Mouse (Mus musculus) frontal cortex, postnatal 36 days (tissue): ENCODE measurements at regions not wholly inside any gene's neighbourhood (a gene's known extent, or its start where the extent isn't known, plus 50 kb on each side); places are given as distances from the start of the nearest gene placed in this dataset.
"Not testable (repeated sequence)": the region's sequence is repeated elsewhere in the genome, so short reads cannot be mapped to it uniquely, and the experiment has no call there.

Source experiments
- DNase-seq, 2 experiments: peaks; one replicate each; pipeline ENCODE4 v3.0.0; 2022; ENCODE audit warnings: low spot score in 2 of 2

DNA sequence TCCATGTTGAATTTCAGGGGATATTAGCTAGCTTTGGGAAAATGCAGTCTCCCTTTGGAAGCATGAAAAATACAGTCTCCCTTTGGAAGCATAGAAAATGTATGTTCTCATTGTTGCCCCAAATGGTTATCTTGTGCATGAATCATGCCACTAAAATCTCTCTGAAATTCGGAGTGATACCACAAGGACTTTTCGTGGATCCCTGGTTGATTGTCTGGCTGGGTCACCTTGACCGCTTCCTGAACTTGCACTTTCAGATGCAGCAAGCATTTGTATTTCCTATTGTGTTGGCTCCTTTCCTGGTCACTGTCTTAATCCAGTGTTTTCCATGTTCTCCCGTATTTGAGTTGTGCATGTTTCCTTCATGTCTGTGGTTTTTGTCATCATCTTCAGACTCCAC is 986.6 kb downstream of the Ttll7 start:
- no peak for DNase-seq

DNA sequence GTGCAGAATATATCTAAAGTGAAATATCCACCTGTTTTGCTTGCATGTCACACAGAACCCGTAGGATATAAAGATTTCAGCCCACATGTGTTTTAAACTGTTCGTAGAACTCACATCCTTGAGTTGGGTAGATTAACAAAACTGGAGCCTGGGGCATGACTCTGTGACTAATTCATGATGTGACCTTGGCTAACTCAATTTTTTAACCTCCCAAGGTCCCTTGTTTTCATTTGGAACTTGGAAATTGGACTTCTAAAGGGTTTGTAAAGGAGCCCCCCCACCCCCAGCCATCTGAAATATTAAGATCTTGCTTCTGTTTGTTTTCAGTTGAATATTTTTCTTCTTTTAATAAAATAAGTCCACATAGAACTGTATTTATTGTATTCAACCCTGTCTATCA is 983.5 kb downstream of the Ttll7 start:
- DNase-seq: no peak

DNA sequence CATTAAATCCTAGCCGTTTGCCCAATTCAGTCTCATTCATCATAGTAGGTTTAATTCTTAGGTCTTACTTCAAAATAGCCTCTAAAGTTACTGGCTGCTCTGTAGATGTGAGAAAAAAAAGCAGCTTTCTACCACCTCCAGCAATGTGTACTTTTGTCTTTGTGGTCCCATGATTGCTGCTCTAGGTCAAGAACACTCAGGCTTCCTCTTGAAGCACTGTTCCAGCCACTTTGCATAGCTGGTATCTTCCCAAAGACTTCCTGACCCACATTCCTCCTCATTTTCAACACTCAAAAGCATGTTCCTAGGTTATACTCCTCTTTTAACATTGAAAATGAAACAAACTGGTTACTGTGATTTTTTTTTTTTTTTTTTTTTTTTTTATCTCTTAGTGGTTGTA is 973.2 kb downstream of the Ttll7 start:
- no peak for DNase-seq

DNA sequence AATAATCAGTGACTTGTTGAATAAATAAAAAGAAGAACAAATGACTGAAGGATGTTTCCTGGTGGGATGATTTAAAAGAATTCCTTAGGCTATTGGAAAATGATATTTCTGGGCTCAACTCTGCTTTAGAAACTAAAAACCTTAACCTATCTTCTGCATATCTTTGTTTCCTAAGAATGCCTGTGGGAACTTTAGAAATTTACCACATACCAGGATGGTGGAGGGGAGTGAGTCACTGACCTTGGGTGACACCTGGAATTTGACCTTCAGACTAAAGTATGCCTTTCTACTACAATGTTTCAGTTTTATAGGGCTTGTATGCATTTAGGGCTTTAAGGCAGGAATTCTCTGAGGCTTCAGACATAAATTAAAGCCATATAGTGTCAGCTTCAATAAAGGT is 972.3 kb downstream of the Ttll7 start:
- no peak for DNase-seq

DNA sequence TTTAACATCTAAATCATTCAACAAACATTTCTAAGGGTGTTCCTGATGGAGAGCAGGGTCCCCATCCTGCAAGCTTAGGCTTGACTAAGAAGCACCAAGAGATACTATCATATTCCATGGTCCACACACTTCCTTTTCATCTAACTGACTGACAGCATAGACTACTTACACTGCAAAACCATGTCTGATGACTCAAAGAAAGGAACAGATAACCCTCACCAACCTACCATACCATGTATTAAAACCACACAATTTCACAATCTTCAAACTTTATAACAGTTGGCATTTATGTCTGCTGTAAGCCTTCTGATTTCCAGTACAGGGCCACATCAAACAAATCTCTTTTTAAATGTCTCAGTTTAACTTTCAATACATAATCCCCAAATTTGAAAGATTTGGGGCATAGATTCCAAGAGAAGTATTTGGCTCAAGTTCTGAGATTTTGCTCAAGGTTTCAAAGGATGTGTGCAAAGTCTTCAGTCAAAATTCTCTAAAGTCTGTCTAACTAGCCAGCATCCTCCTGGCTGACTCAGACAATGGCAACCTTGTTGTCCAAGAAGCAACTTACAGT is 962.0 kb downstream of the Ttll7 start:
- DNase-seq: no peak

DNA sequence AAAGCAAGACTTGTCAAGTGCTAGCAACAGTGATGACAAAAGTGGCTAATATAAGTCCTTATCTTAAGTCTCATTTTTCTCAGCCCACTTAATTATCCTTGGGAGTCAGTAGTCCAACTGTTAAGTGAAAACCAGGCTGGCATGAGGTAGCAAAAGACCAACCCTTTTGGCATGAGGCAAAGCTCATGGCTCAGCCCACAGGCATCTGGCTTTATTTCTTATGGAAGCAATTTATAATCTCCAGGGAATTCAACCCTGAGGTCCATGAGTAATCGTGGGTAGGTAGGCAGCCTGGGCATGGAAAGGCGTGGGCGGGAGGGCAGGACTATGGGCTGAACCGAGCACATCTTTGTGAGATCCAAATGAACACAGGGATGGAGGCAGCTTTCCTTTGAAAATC is 950.4 kb downstream of the Ttll7 start:
- DNase-seq: no peak

DNA sequence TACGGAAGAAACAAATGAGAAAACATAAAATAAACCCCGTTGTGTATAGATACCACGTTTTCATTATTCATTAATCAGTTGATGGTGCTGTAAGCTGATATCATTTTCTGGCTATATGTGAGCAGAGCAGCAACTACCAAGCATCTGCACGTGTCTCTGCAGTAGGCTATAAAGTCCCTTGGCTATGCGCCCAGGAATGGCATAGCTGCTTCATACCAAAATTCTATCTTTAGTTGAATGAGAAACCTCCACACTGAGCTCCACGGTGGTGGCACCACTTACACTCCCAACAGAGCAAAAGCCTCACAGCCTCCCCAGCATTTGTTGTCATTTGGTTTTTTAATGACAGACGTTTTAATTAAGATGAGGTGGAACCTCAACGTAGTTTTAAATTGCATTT is 944.4 kb downstream of the Ttll7 start:
- peak in 1 of 2 experiments; percentile 31 for DNase-seq

DNA sequence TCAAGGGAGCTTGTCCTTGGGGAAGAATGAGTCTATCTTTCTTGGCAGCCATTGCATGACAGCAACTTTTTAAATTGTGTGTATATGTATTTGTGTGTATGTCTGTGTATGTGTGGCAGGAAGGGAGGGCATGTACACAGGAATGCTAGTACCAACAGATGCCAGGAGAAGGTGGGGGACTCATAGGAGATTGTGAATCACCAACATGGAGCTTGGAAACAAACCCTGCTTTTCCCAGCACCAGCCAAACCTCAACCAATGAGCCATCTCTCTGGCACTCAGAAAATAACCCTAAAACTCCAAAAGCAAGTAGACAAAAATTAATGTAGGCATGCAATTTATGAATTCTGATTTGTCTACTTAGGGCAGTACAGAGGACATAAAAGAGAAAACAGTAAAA is 942.9 kb downstream of the Ttll7 start:
- no peak for DNase-seq

DNA sequence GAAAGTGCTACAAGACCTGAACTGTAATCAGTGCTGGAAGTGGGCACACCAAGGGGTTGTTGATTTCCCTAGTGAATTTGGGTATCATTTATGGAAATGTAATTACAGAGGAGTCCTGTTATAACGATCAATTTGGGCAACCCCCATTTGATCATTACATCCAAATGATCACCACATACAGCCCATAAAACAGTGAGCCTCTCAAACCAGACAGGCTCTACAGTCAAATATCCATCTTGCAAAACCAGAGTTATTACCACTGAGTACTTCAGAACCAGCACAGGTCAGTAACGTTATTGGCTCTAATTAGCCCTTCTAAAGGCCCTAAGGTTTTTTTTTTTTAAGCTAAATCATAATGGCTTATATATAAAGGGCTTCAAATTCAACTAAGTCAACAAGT is 934.4 kb downstream of the Ttll7 start:
- DNase-seq: no peak

DNA sequence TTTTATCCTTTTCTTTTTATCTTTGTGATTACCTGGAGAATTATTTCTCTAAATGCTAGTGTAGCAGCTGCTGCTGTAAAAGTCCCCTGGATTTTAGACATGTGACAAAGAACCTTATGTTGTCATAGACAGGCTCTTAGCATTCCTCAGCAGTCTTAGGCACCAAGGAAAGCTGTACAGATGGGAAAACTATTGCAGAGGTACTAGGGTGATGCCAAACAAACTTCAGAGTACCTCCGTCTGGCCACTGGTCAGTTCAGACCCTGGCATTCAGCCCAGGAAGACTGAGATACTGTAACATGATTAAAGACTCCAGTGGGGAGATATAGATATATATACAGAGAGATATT is 898.6 kb downstream of the Ttll7 start:
- DNase-seq: no peak

DNA sequence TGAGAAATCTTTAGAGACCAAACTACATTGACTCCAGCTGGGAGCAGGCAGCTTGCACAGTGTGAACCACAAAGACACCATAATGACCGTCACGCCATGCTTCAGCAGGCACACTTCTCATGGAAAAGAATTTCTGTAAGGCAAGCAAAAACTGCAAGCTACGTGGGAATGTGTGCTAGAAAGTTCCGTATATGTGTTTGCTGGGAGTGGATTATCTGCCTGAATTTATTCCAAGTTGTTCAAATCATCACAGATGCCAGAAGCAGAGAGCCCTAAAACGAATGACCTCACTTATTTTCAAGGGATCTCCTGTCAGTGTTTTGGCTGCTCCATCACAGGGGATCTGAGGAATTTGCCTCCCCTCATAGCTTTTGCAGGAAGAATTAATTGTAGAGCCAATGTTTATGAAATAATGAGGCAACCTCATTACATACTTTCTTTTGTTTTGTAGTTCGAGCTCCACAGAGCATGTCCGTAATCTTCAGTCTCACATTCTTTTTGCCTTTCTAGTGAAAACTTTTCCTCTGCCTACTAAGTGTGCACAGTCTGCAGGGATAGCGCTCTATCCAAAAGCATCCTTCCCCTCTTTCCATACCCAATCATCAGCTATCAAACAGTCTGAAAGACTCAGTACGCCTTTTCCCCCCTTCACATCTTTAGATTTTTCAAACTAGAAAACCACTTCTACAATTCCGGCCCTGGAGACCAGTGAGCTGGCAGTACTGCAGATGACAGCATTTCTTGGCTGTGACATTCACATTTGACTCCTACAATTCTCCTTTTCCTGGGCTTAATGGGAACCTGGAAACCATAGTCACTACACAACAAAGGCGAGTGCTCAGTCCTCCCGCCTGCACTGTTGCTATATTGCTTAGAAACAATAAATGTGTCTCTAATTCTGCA is 898.0 kb downstream of the Ttll7 start:
- DNase-seq: no peak

DNA sequence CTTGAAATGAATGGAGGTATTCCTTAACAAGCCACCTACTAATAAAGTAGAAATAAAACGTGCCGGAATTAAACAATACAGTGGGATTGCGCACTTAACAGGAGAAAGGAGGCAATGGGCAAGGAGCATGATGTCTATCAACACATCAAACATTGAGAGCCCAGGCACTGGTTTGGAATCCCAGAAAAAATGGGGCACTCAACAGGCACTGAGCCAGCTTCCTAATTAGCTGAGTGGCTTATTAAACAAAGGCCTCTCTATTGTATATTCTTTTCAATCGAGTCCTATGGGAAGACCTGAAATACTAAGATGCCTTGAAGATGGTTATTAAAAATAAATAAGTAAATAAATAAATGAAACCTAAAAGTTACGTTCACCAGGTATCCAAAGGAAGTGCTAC is 897.3 kb downstream of the Ttll7 start:
- DNase-seq: no peak

DNA sequence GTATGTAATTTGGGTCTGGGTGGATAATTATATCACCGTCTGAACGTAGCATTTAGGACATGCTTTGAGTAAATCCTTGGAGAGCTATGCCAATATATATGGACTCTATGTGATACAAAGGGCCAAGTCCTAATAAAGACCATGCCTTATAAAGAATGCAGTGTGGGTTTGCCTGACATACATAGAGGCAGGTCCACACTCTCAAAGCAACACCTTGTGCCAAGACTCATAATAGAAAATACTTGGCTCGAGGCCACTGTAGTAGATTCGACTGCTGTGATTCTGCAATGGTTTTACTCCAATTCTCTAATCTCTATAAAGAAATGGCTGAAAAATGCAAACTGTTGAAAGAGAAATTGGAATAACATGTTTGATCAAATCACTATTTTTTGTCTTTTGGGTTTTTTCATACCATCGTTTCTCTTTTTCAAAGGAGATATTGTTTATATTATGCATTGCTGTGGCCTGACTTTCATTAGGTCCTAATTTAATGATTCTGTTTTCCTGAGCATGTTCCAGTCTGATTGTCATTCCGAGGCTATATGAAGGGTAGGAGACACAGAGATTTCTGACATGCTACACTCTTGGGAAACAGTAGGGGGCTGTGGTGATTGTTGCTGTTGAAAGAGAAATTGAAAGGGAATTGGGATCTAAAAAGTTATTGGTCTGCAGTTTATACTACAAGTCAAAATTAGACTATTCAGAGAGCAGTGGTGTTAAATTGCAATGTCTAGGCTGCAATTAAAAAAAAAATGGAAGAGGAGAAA is 884.7 kb downstream of the Ttll7 start:
- DNase-seq: no peak

DNA sequence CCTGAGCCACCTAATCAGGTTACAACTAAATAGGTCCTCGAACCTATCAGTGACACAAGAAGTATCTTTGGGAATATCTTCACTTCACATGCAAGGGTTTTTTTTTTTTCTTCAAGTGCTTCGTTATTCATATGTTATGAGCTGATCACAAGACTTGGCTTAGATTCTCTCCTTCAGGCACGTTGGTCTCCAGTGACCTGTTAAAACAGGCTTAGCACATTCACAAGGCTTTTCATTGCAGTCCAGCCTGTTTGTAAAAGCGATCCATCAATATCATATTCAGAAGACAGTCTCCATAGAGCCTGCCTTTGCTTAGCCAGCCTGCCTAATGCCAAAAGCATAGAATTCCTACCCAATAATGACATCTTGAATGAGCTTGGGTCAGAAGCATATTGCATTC is 864.2 kb downstream of the Ttll7 start:
- no peak for DNase-seq

DNA sequence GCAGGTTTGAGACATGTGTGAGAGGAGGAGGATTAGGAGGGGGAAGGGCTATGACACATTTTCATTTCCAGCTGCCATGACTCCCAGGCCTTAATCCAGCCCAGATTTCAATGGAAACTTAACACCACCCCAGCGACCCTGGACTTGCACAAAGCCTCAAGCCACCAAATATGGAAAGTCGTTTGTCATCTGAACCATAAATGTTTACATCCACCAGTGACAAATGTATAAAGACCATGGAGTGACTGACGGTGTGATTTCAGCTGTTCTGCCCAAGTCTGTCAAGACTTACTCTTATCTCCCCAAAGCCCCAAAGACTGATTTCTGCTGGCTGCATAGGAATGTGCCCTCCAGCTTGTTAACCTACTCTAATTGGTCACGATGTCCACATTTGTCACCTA is 855.2 kb downstream of the Ttll7 start:
- no peak for DNase-seq

DNA sequence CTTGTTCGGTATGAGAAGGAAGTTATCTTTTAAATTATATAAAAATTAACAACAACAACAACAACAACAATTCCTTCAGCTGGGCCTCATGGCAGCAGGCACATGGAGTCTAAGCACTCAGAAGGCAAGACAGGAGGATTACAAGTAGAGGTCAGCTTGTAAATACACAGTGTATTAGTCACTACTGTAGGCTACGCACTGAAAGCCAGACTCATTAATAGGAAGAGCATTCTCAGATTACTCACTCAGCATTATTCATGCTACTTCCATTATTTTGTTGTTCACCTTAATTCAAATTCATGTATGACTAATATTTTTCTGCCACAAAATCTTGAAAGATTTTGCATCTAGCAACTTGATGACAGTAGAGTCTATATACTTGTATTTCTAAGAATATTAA is 831.6 kb downstream of the Ttll7 start:
- DNase-seq: no peak

DNA sequence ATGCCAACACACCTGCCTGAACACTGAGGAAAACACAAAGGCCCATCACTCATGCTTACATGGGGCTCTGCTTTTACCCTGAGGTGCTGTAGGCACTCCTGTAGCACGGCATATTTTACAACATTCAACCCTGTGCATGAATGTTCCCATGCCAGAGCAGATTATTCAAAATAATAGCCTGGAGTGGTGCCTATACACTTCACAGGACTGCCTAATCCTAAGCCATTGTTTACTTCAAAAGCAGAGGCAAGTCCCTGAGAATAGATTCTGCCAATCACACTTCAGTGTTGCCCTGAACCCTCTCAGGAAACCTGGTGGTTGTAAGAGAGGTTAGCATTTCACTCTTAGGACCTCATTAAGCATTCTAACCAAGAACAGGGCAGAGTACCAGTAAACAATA is 828.1 kb downstream of the Ttll7 start:
- DNase-seq: no peak

DNA sequence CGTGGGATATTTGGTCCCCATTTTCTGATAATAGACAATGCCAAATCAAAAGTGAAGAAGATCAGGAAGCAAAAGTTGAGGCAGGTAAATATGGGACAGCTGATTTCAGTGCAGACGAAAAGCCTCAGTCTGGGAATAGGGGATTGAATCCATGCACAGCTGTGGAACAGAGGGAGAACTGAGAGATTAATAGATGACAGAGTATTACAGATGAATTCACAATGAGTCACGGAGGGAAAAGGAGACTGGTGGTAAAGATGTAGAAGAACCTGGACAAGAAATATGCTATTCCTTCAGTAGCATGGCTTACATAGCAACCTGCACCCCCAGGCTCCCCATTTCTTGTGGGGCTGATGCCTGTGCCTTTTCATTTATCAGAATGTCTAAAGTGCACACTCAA is 810.4 kb downstream of the Ttll7 start:
- no peak for DNase-seq

DNA sequence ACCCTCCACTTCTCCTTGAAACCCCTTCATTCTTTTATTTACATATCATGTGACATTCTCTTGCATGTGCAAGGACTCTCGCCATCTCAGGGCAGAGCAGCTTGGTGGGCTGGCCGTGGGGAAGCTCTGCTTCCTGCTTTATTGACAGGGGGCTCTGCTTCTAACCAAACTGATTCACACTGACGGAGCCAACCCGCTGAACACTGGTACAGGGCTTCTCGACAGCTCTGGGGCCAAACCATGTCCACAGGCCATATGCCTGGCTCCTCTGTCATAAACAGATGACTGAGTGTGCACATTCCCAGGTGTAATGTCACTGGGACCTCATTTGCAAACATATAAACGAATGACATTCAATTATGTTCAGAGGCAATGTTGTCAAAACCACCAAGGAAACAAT is 800.7 kb downstream of the Ttll7 start:
- no peak for DNase-seq

DNA sequence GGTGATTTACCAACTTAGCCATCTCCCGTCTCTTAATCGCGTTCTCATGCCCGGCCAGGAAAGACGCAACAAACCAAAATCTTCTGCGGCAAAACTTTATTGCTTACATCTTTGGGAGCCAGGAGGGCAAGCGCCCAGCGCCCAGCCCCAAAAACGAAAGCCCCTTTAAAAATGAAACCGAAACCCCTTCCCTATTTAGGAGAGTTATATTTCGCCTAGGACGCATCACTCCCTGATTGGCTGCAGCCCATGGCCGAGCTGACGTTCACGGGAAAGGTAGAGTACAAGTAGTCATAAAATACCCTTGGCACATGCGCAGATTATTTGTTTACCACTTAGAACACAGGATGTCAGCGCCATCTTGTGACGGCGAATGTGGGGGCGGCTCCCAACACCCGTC is 783.3 kb downstream of the Ttll7 start:
- not testable (repeated sequence) for DNase-seq

DNA sequence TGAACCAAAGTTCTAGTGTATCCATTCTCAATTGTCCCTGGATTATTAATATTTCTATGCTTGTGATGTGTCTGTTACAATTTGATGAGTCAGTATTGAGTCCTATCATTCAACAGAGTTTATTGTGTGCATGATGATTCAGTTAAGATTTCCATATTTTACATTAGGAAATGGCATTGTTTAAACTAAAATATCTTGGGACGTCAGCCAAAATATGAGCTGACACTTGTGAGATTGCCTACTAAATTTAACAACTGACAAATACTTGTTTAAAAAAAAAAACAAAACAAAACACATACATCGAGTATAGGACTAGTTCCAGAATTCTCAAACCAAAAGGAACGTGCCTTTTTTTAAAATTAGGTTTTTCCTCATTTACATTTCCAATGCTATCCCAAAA is 779.0 kb downstream of the Ttll7 start:
- no peak for DNase-seq

DNA sequence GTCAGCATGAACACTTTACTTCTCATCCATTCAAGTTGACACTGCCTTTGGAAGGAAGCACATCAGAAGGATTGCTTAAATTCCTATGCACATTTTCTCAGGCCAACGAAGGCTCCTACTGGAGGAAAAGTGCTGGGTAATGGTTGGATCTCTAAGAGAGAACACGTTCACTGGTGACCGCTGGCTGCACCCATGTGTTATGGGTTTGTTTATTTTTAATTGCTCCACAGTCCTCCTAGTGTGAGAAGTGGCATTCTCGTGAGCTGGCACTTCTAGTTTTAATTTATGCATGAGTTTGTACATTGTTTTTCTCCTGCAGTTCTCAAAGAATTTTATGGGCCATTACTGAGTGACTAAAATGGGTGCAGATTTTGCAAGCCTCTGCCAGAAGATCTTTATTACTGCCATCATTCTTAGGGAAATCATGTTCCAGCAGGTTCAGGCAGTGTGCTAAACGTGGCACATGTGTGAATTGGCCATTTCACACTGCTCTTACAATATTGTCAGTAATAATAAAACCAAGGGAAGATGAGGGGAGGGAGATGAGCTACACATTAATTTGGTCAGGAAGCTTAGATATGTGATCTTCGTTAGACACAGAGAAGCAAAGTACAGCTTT is 731.6 kb downstream of the Ttll7 start:
- DNase-seq: no peak

DNA sequence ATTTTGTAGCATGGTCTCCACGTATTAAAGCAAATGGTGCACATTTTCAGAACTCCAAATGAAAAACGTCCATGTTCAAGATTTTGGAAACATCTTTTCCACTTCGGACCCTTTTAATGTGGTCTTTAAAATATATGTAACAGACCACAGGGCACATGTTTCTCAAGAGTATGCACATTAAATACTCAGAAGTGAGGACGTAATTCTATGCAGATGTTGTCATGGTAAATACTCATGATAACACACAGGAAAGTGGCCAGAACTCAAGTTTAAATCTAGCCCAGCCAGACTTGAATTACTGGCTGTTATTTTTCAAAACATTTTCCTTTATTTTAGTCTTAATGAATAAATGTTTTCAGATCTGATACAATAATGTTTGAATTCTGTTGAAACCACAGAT is 719.7 kb downstream of the Ttll7 start:
- no peak for DNase-seq
